Mouse (Mus musculus) ES-E14 (cell line): ENCODE results near the gene Tmem237.

Source experiments
- HCFC1 ChIP-seq: IDR thresholded peaks from 2 replicates; pipeline ENCODE4 v1.6.1; 2012; ENCODE audit warnings: low read length, inconsistent platforms, borderline replicate concordance; ENCODE audit not compliant: insufficient read depth
- MAFK ChIP-seq: IDR thresholded peaks from 2 replicates; pipeline ENCODE4 v1.6.1; 2014; ENCODE audit warnings: mild to moderate bottlenecking, low read depth, low read length, inconsistent platforms; ENCODE audit not compliant: insufficient read depth
- ZNF384 ChIP-seq: IDR thresholded peaks from 2 replicates; pipeline ENCODE4 v1.6.1; 2012; ENCODE audit warnings: low read depth, low read length, inconsistent platforms

GRCm38 (mm10) chr1:59158498-59158897 lies 38.3 kb upstream of the Tmem237 start:
- TF ChIP-seq ZNF384: no peak
- TF ChIP-seq HCFC1: no peak
- TF ChIP-seq MAFK: no peak
